Mouse (Mus musculus) ovary, postnatal 14 days (tissue): ENCODE results near the gene Fam189a2.

Experiments
- DNase-seq: peaks from one replicate; pipeline ENCODE4 v3.0.0; 2022; ENCODE audit warnings: low spot score

Fam189a2 gene

GRCm38 (mm10) chr19:24025876-24026275 lies 4.9 kb downstream of the Fam189a2 start:
- no peak for DNase-seq

- no peak for DNase-seq
Observed at GRCm38 (mm10) chr19:24024667-24025066, 6.2 kb downstream of the Fam189a2 start.

- DNase-seq, result no peak
Observed at GRCm38 (mm10) chr19:24024131-24024530, 6.7 kb downstream of the Fam189a2 start.

GRCm38 (mm10) chr19:24023351-24023750 lies 7.5 kb downstream of the Fam189a2 start:
- no peak for DNase-seq

- DNase-seq, result no peak
Observed at GRCm38 (mm10) chr19:24022771-24023170, 8.0 kb downstream of the Fam189a2 start.

- no peak for DNase-seq
Observed at GRCm38 (mm10) chr19:24022301-24022700, 8.5 kb downstream of the Fam189a2 start.

GRCm38 (mm10) chr19:24020736-24021135 lies 10.1 kb downstream of the Fam189a2 start:
- no peak for DNase-seq

GRCm38 (mm10) chr19:24019609-24020008 lies 11.2 kb downstream of the Fam189a2 start:
- DNase-seq, result no peak

GRCm38 (mm10) chr19:24018396-24018795 lies 12.4 kb downstream of the Fam189a2 start:
- no peak for DNase-seq

- DNase-seq, result no peak
Observed at GRCm38 (mm10) chr19:24017892-24018291, 12.9 kb downstream of the Fam189a2 start.

- no peak for DNase-seq
Observed at GRCm38 (mm10) chr19:24017427-24017826, 13.4 kb downstream of the Fam189a2 start.

GRCm38 (mm10) chr19:24016706-24017386 lies 14.0 kb downstream of the Fam189a2 start:
- no peak for DNase-seq

- DNase-seq, result no peak
Observed at GRCm38 (mm10) chr19:24013241-24013640, 17.6 kb downstream of the Fam189a2 start.

- no peak for DNase-seq
Observed at GRCm38 (mm10) chr19:24012479-24012878, 18.3 kb downstream of the Fam189a2 start.

- no peak for DNase-seq
Observed at GRCm38 (mm10) chr19:24007638-24008360, 23.0 kb downstream of the Fam189a2 start.

GRCm38 (mm10) chr19:24007002-24007637 lies 23.7 kb downstream of the Fam189a2 start:
- DNase-seq, result no peak

- no peak for DNase-seq
Observed at GRCm38 (mm10) chr19:23995766-23996399, 34.9 kb downstream of the Fam189a2 start.

- DNase-seq, result no peak
Observed at GRCm38 (mm10) chr19:23988166-23988565, 42.7 kb downstream of the Fam189a2 start.

GRCm38 (mm10) chr19:23987291-23987690 lies 43.5 kb downstream of the Fam189a2 start:
- DNase-seq, result no peak

GRCm38 (mm10) chr19:23984186-23984585 lies 46.6 kb downstream of the Fam189a2 start:
- DNase-seq, result no peak

- no peak for DNase-seq
Observed at GRCm38 (mm10) chr19:23980598-23980997, 50.2 kb downstream of the Fam189a2 start.

GRCm38 (mm10) chr19:23977901-23978443 lies 52.8 kb downstream of the Fam189a2 start:
- DNase-seq, result no peak
